Mouse (Mus musculus) lung, embryonic 14.5 days (tissue): Measurements from ENCODE around the gene Smarcd1. TPM values are rescaled to one million over a fixed set of nuclear protein-coding genes. Genes with fewer than 3 reads are reported as not detected.
"Not testable (repeated sequence)": the region's sequence is repeated elsewhere in the genome, so short reads cannot be mapped to it uniquely, and the experiment has no call there.

Experiments used
- ATAC-seq: fragments of 200-750 bp; cut with Nextera tagmentation; 2 replicates; pipeline ENCODE4 v1.8.0; 2017; ENCODE audit warnings: mild to moderate bottlenecking, moderate TSS enrichment, moderate library complexity; ENCODE audit not compliant: insufficient read depth
- DNase-seq: peaks from one replicate; pipeline ENCODE4 v3.0.0-alpha.2; 2015
- H3K27ac ChIP-seq: fragments of 300-500 bp; sonication (generic); 2 replicates; pipeline ENCODE4 v1.5.1; 2014; ENCODE audit warnings: low read depth, mild to moderate bottlenecking, moderate library complexity
- H3K27me3 ChIP-seq: fragments of 300-500 bp; sonication (generic); 2 replicates; pipeline ENCODE4 v1.6.1; 2014; ENCODE audit warnings: low read length, control low read depth; ENCODE audit not compliant: insufficient read depth
- H3K36me3 ChIP-seq: fragments of 300-500 bp; sonication (generic); 2 replicates; pipeline ENCODE4 v1.6.1; 2014; ENCODE audit warnings: control low read depth; ENCODE audit not compliant: insufficient read depth
- H3K4me1 ChIP-seq: fragments of 300-500 bp; sonication (generic); 2 replicates; pipeline ENCODE4 v1.6.1; 2014; ENCODE audit warnings: antibody characterized with exemption, control low read depth; ENCODE audit not compliant: insufficient read depth
- H3K4me2 ChIP-seq: fragments of 300-500 bp; sonication (generic); 2 replicates; pipeline ENCODE4 v1.6.1; 2014; ENCODE audit warnings: mild to moderate bottlenecking
- H3K4me3 ChIP-seq: fragments of 300-500 bp; sonication (generic); 2 replicates; pipeline ENCODE4 v1.5.1; 2014; ENCODE audit warnings: low read depth, low read length
- H3K9ac ChIP-seq: fragments of 300-500 bp; sonication (generic); 2 replicates; pipeline ENCODE4 v1.6.1; 2014
- H3K9me3 ChIP-seq: fragments of 300-500 bp; sonication (generic); 2 replicates; pipeline ENCODE4 v1.6.1; 2016; ENCODE audit warnings: low read depth, low read length, control low read depth
- CTCF ChIP-seq: IDR thresholded peaks from 2 replicates; pipeline ENCODE4 v1.5.1; 2016; ENCODE audit warnings: antibody characterized with exemption, low read depth
- WGBS: fragments of 180-500 bp; shearing (Covaris S2); extraction: QIAGEN DNeasy Blood & Tissue Kit; methylation state at CpG from one replicate; pipeline ENCODE4 v1.1.7; 2014; 5-methylcytosine and 5-hydroxymethylcytosine counted together
- polyA plus RNA-seq: library from polyadenylated mRNA; unstranded; fragments of >200 nt; fragmentation: Nextera tagmentation; extraction: Ambion mirVana; gene quantifications from 2 replicates; pipeline ENCODE4 v1.2.1, GENCODE M21; 2014

The Smarcd1 gene
- polyA plus RNA-seq, 1 experiment from 2014 or later = 63.5 TPM

DNA sequence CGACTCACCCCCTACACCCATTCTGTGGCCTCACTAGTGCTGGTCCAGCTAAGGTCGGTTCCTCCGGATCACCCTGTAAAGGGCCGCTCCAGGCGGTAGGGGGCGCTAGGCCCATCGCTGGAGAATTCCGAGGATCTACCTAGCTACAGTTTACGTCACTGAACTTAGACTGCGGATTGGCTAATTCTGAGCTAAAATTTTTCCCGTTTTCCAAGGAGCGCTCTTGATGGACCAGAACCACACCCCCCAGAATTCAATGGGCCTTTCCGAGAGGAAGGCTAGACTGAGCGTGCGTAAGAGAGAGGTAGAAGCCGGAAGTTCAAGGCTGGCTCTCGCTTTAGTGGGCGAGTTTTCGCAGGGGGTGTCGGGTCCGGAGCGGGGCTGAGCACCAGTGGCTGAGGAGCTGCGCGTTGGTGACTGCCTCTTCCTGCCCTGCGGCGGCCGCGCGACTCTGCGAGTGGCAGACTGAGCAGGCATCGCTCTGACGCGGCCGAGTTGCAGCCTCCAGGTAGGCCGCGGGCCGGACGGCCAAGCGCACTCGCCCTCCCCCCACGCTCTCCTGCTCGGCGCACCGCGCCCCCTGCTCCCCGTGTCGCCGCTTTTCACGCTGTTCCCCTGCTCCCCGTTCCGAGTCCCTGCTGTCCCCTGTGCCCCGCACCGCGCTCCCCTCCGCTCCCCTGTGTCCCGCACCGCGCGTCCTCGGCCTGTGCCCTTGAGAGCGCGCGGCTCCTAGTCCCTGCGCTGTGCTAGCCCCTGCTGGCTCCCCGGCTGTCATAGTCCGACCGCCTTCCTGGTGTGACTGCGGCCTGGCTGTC is 23.6 kb downstream of the Smarcd1 start, which contains the start of gene Cox14:
TSS of gene Cox14 (plus strand) at position 278 of the 815 bp plus-strand sequence.
- Histone ChIP-seq H3K4me3 (peak within 1 kb of the TSS; percentile 84), H3K36me3 (peaks cover 25% of the 10 kb centered on the region), H3K27ac (peak within 1 kb of the TSS; percentile 92), H3K27me3 (no peaks in the 10 kb centered on the region), H3K9ac (peak within 1 kb of the TSS; percentile 84), H3K4me1 (peaks cover 11% of the 10 kb centered on the region), H3K4me2 (peak within 1 kb of the TSS; percentile 71), H3K9me3 (no peaks in the 10 kb centered on the region)
- peak; percentile 98 for TF ChIP-seq CTCF
- DNase-seq (peak; percentile 100), ATAC-seq (peak; percentile 93)
- under 1% methylated on average over 61 of the region's 68 CpGs for WGBS

DNA sequence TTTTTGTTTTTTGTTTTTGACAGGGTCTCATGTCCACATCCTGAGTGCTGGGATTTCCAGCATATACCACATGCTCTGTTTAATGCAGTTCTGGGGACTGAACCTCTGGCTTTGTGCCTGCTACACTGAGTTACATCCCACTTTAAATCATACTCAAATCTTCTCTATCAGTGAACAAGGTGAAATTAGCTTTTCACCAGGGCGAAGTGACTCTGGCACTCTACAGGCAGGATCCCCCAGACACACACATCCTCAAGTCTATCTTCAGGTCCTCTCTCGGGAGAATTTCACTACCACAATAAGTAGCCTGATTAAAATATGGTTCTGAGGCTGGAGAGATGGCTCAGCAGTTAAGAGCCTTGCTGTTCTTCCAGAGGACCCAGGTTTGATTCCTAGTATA is 24.6 kb downstream of the Smarcd1 start:
- Histone ChIP-seq H3K4me3 (peak overlapping the region; percentile 84), H3K9me3 (no peaks in the 10 kb centered on the region), H3K36me3 (peaks cover 22% of the 10 kb centered on the region), H3K27ac (no peak overlapping the region), H3K27me3 (no peaks in the 10 kb centered on the region), H3K4me1 (peaks cover 11% of the 10 kb centered on the region), H3K9ac (peak overlapping the region; percentile 84), H3K4me2 (peak overlapping the region; percentile 71)
- WGBS = 70% methylated on average over 2 of the region's 2 CpGs
- DNase-seq (no peak), ATAC-seq (no peak)
- TF ChIP-seq CTCF = no peak

DNA sequence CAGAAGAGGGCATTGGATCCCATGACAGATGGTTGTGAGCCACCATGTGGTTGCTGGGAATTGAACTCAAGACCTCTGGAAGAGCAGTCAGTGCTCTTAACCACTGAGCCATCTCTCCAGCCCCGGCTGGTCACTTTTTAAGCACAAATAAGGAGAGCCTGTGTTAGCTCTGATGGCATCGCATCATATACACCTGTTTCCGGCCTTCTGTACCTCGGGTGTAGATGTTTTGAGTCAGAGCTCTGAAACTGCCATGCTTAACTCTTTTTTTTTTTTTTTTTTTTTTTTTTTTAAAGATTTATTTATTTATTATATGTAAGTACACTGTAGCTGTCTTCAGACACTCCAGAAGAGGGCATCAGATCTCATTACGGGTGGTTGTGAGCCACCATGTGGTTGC is 25.1 kb downstream of the Smarcd1 start:
- H3K4me3 ChIP-seq = not testable (repeated sequence)

GRCm38 (mm10) chr15:99727525-99727924 is 25.6 kb downstream of the Smarcd1 start:
- ATAC-seq (no peak), DNase-seq (no peak)
- peaks cover 22% of the 10 kb centered on the region for H3K36me3 ChIP-seq
- H3K27me3 ChIP-seq = no peaks in the 10 kb centered on the region
- no peak overlapping the region for H3K9ac ChIP-seq
- H3K4me1 ChIP-seq = peaks cover 11% of the 10 kb centered on the region
- no peaks in the 10 kb centered on the region for H3K9me3 ChIP-seq
- 93% methylated on average over 12 of the region's 12 CpGs for WGBS
- no peak for TF ChIP-seq CTCF
- no peak overlapping the region for H3K4me3 ChIP-seq
- H3K27ac ChIP-seq = no peak overlapping the region
- no peak overlapping the region for H3K4me2 ChIP-seq

More for the DNA sequence above, 25.1 kb downstream of the Smarcd1 start:
- not testable (repeated sequence) for H3K9me3 ChIP-seq, H3K27me3 ChIP-seq, H3K27ac ChIP-seq, H3K9ac ChIP-seq, ATAC-seq, DNase-seq
- Histone ChIP-seq H3K4me2 (peak overlapping the region; percentile 71; the same call in 1 of the 2 replicates), H3K36me3 (peaks cover 22% of the 10 kb centered on the region), H3K4me1 (peaks cover 11% of the 10 kb centered on the region)
- WGBS = 92% methylated on average over 4 of the region's 5 CpGs

GRCm38 (mm10) chr15:99728211-99728610 is 26.3 kb downstream of the Smarcd1 start:
- Histone ChIP-seq H3K9me3 (no peaks in the 10 kb centered on the region), H3K9ac (no peak overlapping the region), H3K27me3 (no peaks in the 10 kb centered on the region), H3K27ac (no peak overlapping the region), H3K36me3 (peaks cover 26% of the 10 kb centered on the region), H3K4me3 (no peak overlapping the region), H3K4me2 (no peak overlapping the region), H3K4me1 (peaks cover 10% of the 10 kb centered on the region)
- ATAC-seq = no peak
- WGBS = 90% methylated on average over 5 of the region's 5 CpGs
- no peak for DNase-seq
- TF ChIP-seq CTCF = no peak

DNA sequence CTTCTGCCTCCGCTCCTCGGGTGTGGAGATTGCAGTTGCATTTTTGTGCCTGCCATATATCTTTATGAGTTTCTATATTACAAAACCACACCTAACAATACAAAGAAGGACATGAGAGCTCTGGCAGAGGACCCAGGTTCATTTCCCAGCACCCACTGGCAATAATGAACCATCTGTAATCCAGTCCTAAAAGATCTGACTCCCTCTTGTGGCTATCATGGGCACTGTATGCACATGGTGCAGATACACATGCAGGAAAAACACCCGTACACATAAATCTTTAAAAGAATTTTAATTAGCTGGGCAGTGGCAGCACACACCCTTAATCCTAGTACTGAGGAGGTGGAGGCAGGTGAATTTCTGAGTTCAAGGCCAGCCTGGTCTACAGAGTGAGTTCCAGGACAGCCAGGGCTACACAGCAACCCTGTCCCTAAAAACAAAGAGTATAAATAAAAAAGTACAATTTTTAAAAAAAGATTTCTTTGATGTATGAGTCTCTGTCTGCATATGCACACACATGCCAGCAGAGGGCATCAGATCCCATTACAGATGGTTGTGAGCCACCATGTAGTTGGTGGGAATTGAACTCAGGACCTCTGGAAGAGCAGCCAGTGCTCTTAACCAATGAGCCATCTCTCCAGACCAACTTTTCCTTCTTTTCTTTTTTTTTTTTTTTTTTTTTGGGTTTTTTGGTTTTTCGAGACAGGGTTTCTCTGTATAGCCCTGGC is 27.3 kb downstream of the Smarcd1 start:
- WGBS = 97% methylated on average over 3 of the region's 4 CpGs
- no peak for ATAC-seq

DNA sequence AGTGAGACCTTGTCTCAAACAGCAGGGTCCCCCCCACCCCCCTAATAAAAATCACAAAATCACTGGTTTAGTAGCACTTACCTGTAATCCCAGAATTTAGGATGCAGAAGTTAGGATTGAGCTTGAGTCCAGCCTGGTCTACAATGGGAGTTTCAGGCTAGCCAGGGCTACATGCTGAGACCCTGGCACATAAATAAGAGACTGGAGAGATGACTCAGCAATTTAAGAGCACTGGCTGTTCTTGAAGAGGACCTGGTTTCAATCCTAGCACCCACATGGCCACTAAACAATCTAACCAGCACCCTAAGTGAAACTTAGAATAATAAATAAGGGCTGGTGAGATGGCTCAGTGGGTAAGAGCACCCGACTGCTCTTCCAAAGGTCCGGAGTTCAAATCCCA is 29.2 kb downstream of the Smarcd1 start:
- H3K27ac ChIP-seq = no peak overlapping the region
- no peak for DNase-seq
- peaks cover 3% of the 10 kb centered on the region for H3K4me1 ChIP-seq
- no peak for TF ChIP-seq CTCF
- WGBS = 96% methylated on average over 2 of the region's 2 CpGs
- ATAC-seq = no peak
- no peak overlapping the region for H3K9ac ChIP-seq
- no peaks in the 10 kb centered on the region for H3K27me3 ChIP-seq
- peaks cover 51% of the 10 kb centered on the region for H3K36me3 ChIP-seq
- H3K4me3 ChIP-seq = no peak overlapping the region
- no peak overlapping the region for H3K4me2 ChIP-seq
- H3K9me3 ChIP-seq = no peaks in the 10 kb centered on the region

More for the DNA sequence above, 27.3 kb downstream of the Smarcd1 start:
- Histone ChIP-seq H3K9ac (no peak overlapping the region), H3K4me1 (peaks cover 3% of the 10 kb centered on the region), H3K36me3 (peaks cover 33% of the 10 kb centered on the region), H3K9me3 (no peaks in the 10 kb centered on the region), H3K27me3 (no peaks in the 10 kb centered on the region), H3K27ac (no peak overlapping the region), H3K4me3 (no peak overlapping the region), H3K4me2 (no peak overlapping the region)
- DNase-seq = no peak
- no peak for TF ChIP-seq CTCF
